Mouse (Mus musculus) left cerebral cortex, adult 9 months (tissue): Measurements from ENCODE around the gene Papola.
"Not testable (repeated sequence)": the region's sequence is repeated elsewhere in the genome, so short reads cannot be mapped to it uniquely, and the experiment has no call there.

Experiments
- DNase-seq, 2 experiments: peaks; one replicate each; pipeline ENCODE4 v3.0.0; 2022; ENCODE audit warnings: low spot score in 2 of 2

Gene Papola

DNA sequence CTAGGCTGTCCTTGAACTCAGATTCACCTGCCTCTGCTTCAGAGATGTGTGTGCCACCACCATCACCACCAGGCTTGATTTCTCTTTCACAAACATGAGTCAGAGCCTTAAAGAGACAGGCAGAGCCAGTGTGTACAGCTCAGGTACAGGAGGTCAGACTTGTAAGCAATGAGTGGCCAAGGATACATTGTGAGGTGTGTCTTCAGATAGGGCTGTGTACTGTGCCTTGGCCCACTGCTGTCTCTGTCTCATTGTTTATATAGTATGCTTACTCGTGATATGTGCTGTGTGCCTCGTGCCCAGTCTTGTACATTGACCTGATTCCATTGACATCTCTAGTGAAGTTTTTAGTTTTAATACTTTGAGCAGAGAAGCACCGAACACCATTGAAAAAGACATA, 21.3 kb downstream of the Papola start:
- no peak for DNase-seq

DNA sequence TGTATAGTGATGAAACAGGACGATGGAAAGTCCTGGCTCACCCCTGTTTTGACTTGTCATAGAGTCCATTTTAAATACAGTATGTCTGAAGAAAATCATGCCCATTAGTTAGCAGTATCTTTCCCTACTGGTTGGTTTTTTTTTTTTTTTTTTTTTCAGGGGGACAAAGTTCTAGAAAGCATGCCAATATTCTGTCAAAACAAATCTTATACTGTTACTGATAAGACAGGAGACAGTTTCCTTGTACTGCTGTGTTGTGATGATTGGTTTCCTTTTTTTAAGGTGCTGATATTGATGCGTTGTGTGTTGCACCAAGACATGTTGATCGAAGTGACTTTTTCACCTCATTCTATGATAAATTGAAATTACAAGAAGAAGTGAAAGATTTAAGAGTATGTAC, 21.7 kb downstream of the Papola start:
- no peak for DNase-seq

DNA sequence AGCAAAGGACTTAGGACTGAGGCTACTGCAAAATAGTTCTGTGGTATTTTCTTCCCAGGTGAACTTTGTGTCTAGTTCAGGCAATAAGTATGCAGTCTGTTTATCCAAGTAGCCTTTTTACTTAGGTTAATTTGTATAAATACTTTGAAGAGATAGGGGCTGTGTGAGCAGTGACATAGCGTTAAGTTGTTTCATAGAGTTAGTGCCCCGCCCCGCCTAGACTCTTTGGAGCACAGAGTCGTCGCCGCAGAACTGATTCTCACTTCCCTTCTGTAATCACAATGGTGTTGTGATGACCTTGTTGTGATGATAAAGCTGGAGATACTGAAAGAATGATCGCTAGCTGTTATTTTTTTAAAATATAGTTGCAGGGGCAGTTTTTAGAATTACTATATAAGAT, 22.9 kb downstream of the Papola start:
- no peak for DNase-seq

DNA sequence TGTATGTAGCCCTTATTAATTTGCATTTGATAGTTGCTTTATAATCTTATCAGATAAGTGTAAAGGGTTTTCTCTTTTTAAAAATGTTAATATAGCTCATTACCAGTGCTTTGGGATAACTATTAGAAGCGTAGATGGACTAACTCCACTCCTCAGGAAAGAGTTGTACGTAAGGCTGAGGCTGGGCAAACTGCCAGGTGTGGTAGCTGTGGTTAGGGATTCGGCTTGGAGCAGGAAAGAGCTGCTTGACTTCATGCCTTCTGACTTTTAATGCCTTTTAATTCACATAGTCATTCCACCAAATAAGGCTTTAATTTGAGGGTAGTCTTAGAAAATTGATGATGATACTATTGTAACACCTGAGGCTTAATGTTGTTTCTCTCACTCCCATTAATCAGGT, 24.5 kb downstream of the Papola start:
- DNase-seq, result no peak

DNA sequence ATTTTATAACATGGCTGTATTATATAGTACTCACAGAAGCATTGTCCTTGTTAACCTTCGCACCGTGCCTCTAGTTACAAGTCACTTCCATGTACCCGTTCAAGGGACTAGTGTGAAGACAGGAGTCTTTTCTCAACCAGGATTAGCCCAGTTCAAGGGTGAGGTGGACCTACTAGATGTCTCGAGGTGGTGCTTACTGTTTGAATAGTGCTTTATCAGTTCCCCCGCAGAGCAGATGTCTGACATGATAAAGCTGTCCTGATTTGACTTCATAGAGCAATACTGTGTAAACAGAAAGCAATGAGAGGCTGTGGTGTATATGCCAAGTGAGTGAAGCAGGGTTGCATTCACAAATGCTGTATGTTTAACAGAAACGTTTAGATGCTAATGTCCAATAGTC, 26.1 kb downstream of the Papola start:
- DNase-seq, result no peak

DNA sequence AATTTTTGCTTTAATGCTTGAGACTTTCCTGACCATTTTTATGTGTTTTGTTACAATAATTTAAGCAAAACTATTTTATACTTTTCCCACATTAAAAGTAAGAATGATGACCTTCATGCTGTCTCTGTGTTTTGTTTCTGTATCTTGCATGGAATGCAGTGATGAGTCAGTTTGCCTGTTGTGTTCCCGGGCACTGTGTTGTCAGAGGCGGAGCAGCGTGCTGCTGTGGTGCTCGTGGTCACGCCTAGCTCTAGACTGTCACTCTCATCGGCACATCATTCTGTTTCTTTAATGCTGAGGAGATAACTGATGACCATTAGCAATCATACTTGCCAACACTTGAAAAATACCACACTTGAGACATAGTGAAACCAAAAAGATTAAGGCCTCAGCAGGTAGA, 29.5 kb downstream of the Papola start:
- no peak for DNase-seq

DNA sequence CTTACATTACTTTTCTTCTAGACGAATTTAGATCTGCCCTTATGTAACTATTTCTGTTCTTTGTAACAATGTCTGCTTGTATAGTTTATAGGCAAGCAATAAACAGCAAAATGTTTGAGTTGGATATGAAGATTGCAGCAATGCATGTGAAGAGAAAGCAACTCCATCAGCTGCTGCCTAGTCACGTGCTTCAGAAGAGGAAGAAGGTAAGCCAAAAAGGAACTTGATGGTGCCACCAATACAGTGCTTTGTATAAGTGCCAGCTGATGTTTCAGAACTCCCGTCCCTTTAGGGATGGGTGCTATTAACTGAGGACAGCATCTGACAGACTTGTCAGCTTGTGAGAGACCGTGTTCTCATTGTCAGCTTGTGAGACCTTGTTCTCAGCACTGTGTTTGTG, 39.0 kb downstream of the Papola start:
- DNase-seq, result no peak

DNA sequence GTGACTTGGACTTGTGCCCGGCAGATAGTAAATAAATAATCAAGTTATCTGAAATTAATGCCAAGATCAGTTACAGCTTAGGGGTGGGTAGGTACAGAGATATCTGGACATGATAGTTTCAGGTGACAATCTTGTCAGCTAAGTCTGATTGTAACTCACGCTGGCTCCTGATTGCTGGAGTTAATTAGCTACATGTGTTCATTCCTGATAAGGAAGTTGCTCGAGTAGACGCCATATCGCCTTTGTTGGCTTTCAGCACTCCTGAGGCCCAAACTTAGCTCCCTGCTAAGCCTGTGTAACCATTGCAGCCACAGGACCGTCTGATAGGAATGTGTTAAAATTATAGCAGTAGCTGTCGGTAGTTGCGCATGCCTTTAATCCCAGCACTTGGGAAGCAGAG, 40.2 kb downstream of the Papola start:
- DNase-seq, result no peak

DNA sequence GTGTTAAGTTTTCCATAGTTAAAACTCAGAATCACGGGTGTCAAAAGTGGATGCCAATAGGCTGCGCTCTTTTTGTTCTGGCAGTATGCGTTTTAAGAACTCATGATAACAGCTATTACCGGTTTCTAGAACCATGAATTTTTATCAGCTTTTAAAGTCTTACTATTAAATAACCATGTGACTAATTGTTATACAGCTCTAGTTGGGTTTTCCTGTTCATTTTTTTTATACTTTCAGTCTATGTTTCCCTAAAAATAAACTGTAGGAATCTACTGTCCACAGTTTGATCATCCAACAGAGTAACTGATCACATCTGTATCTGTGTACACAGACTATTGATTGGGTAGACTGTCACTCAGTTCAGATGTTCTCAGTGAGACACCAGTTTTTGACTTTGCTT, 40.8 kb downstream of the Papola start:
- DNase-seq, result no peak

DNA sequence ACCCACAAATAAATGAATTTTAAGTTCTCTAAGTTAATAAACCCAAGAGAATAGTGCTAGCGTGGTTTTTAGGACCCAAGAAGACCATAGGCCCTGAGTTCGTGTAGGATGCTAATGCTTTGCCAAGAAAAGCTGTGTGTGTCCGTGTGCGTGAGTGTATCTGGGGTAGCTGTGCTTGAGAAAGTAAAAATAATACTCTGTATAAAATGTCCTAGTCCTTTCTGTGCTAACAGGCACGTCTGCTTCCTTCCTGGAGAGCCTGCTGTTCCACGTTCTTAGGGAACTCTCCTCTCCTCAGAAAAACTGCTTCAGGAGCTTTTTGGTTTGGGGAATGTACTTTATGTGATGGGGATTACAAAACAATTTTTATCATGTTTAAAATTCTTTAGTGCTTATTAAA, 48.0 kb downstream of the Papola start:
- DNase-seq, result peak in 1 of 2 experiments; percentile 43

DNA sequence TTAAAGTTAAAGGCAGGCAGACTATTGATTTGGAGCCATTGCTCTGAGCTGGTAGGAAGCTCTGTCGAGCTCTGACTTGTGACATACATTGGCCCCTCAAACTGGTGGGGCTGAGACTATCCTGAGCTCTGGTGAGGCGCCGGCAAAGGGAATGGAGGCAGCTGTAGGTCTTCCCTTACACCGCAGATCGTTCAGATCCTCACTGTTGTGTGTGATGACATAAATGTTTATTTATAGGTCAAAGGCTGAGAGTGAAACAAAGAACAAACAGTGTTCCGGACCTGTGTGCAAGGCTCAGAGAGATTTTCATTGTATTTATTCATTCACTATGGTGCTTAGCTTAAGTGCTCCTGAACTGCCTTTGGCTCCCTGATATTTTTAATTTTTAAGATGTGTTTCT, 50.4 kb downstream of the Papola start:
- no peak for DNase-seq

DNA sequence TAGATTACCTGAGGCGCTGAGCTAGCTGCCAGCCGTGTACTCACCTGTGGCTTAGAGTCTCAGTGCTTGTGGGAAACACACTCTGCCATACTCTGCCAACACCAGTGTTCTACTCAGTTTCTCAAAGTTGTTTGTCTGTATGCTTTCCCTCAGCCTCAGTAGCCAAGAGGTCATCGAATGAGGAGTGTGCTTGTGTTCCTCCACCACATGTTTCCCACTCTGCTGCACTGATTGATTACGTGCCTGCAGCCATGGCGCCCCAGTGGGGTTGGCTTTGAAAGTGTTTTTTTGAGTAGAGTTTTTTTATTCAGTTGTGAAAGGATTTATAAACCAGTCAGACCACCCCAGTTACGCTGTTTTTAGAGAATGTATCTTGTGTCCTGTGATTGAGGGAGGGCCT, 51.1 kb downstream of the Papola start:
- no peak for DNase-seq

DNA sequence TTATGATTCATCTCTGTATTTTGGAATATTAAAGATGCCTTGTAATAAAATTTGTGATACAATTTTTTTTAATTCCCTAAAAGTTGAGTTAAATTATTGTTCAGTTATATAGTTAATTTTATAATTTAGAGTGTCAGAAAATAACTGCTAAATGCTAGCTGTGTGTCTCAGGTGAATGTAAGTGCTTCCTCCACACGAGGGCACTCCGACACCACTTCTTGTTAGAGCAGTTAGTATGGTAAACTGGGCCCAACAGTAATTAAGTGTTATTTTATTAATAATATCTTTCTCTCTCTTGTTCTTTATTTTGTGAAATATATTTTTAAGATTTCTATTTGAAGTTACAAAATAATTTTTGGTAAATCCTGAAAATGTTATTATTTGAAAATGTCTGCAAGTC, 51.7 kb downstream of the Papola start:
- peak in 1 of 2 experiments; percentile 40 for DNase-seq

DNA sequence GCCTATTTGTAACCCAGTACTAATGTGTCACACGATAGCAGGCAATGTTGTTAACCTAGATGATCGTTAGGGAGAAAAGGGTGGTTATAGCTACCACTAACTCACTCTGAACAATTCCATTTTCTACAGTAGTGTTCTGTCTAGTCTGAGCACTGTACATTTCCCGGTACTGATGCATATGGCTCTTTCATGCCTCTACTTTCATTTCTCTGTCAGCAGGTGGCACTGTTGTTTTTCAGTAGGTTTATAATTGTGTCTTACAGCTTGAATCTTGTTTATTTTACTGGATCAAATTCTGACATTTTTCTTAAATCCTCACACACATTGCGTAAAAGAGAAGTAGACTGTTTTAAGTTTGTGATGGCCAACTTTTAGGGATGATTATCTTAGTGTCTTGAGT, 54.6 kb downstream of the Papola start:
- DNase-seq, result peak in 1 of 2 experiments; percentile 38

DNA sequence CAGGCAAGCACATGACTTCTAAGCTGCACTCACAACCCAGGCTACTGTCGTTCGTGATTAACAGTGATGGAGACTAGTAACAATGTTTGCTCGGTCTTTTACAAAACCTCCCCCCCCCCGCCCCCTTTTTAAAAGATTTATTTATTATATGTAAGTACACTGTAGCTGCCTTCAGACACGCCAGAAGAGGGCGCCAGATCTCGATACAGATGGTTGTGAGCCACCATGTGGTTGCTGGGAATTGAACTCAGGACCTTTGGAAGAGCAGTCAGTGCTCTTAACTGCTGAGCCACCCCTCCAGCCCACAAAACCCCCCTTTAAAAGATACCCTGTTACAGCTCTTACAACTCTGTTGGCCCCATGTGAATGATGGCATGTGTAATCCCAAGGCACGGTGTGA, 56.1 kb downstream of the Papola start:
- not testable (repeated sequence) for DNase-seq

DNA sequence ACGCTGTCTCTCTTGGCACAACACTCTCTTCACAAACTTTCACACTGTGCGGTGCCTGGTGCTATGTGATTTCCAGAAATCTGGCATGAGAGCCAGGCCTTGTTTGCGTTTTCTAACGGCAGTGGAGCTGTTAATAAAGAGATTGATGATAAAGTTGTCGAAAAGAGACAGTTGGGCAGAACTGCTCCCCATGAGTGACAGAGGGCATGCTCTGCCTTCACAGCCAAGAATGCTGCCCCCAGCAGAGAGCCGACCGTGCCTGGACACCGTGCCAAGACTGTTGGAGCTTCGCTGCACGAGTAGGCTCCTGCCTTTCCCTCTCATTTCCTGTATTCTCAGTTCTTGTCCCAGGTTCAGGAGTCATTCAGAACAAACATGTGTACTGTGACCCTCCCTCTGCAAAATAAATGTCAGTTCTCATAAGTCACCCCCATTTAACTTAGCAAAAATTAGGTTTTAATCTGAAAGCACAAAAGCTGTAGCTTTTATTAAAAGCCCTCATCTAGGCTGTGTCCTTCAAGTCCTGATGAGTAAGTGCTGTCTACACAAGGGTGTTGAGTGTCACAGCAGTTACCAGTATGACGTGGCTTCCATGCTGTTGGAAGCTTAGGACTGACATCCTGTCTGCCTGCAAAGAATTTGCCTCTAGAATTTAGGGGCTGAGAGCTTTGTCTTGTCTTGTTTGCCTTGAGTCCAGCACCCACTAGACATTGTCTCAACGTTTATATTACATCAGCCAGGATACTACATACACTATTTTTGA, 58.9 kb downstream of the Papola start:
- no peak for DNase-seq

DNA sequence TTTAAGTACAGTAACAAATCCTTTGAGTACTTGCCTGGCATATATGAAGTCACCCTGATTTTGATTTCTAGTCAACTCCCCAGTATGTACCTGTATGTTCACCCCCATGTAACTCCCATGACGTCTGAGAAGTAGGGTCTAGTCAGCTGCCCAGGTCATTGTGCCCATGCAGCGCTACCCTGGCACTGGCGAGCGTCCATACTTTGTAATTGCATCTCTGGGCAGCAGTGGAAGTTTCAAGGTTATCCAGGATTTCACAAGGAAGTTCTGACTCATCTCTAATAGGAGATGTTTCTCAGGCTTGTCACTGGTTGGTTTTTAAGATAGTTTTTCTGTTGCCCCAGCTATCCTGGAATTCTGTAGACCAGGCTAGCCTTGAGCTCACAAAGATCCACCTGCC, 59.9 kb downstream of the Papola start:
- no peak for DNase-seq

DNA sequence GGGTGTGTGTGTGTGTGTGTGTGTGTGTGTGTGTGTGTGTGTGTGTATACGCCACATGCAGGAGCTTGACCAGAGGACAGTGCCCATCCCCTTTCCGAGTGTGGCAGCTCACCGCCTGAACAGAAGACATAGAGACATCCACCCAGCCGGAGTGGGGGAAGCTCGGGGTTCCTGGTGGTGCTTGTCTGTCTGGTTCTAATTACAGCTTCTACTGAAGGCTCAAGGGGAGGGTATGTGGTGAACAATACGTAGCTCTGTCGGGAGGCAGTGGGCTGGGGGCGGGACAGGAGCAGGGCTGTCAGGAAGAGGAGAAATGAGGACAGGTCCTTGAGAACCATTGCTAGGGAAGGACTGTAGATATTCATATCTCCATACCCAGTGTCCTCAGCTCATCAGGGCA, 64.6 kb downstream of the Papola start:
- DNase-seq, result no peak

DNA sequence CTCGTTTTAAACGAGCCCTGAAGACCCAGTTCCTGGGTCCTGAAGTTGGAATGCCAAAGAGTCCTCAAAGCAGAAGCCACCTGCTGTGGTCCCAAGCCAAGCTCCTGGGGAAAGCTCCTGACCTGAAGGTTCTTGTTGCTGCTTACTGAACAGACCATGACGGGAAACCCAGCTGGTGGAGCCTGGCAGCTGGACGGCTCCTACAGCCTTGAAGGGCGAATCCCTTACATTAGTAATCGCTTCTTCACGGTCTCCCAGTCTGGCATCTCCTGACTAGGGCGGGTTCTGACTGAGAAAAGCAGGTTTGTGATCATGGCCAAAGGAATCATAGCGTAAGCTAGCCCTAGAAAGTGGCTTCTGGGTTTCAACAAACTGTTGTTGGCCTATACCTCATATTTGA, 66.2 kb downstream of the Papola start:
- DNase-seq, result no peak

DNA sequence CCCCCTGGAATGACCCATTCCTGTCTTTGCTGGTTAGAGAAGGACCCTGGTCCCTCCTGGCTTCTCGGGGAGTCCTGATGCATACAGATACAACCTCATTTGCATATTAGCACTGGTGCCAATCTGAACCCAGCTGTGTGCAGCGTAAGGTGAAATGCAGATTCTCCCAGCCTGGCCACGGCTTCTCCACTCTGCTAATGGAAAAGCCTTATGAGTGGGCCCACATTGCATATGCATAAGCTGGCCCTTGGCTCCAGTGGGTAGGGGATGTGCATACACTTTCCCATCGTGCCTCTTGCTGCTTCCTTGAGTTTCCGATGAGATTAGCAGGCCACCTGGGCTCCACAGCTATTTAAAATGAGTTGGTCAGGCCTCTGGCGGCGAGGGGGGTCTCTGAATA, 68.3 kb downstream of the Papola start:
- no peak for DNase-seq

DNA sequence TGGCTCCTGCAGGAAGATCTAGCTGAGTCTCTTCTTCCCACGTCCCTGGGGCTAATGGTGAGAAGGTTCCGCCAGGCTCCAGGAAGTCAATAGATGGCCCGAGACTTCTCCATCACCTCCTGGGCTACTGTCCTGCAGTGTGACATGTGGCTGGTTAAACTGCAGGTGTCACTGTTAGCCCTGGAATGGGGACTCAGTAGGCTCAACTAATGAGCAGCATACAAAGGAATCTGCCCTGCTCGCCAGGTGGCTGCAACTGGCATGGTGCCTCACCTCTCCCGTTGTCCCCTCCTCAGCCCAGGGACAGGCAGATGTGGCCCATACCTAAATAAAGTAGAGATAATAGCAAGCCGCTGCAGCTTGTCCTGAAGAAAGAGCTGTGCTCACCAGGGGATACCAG, 70.1 kb downstream of the Papola start:
- DNase-seq, result peak in 1 of 2 experiments; percentile 40

DNA sequence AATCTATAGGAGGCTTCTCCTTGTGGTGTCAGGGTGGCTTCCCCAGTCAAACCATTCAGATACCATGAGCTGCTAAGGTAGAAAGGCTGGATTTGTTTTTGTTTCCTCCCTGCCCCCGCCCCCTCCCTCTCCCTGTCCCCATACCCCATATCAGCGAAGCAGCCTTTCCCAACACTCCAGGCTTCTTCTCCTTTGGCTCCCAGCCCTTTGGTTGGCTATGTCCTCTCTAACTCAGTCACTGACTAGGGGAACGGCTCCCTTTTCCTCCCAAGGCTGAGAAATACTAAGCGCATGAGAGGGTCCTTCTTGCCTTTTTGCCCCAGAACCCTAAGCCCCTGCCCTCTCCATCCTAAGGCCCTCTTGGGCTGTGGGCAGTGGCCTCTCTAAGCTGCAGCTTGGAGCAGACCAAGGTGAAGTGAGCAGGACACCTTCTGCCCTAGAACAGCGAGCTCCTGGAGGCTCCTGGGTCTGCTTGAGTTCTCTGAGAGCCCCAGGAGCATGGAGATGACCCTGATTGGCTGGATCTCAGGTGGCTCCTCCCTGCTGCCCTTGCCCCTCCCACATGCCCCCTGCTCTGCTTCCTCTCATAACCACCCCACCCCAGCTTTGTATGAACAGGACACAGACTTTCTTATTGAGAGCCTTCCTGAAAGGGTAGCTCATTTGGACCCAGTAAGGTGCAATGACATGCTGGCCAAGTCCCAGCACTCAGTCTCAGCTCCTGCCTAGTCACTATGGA, 73.6 kb downstream of the Papola start:
- no peak for DNase-seq

DNA sequence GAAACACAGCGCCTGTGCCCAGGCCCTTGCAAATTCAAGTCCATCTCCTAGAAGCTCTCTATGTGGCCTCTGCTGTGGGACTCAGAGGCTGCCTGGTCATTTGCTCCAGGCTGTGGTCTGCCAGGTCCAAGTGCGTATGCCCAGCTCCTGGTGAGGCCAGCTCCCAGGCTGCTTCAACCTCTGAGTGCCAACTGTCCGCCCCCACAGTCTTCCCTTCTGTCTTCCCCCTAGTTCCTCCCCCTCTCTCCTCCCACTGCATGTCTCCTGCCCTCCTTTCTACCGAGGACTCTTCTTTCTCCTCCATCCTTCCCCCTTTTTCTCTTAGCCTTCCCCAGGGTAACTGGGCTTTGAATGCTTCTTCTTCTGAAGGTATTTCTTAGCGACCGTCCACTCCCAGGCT, 77.6 kb downstream of the Papola start:
- DNase-seq, result no peak

DNA sequence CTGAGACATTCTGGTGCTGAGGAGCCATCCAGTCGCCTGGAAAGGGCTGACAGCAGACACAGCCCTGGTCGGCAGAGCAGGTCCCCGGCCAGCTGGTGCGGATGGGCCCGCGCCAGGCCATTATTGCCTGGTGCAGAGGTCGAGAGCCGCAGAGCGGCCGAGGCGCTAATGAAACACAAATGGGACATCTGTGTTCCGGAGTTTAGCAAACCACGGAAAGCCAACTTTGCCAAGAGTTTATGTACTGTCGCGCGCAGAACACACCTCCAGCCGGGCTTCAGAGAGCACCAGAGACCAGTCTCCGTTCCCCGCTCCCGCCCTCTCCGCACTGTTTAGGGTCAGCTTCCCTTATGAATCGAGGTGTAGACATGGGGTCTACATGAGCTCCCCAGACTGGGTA, 78.1 kb downstream of the Papola start:
- DNase-seq, result no peak
